Mouse (Mus musculus): ENCODE results near the gene Anxa9. TPM values are rescaled to one million over a fixed set of nuclear protein-coding genes. Genes with fewer than 3 reads are reported as not detected.

The Anxa9 gene
- polyA plus RNA-seq, 1 experiment: 2.4 TPM

DNA sequence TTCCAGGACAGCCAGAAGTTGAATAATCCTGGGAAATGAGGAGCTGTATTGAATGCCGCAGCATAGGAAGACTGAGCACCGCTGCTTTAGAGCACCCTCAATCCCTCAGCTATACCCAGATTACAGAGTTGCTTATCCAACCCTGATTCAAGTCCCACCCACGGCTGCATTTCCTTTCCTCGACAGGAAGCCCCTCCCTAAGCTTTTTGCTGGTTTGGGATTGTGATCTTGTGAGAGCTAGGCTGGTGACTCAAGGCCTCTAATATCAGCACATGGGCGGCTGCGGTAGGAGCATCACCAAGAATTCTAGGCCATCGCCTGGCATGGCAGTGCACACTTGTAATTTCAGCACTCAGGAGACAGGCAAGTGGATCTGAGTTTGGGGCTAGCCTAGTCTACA is 20.5 kb downstream of the Anxa9 start:
- H3K4me3 ChIP-seq (ENCODE audit: insufficient read depth, low read length): no peak overlapping the region
- no peak overlapping the region for H3K27ac ChIP-seq (ENCODE audit: insufficient read depth, low read length)
- H3K4me1 ChIP-seq (ENCODE audit: control insufficient read depth, insufficient read depth, low read length): peaks cover 3% of the 10 kb centered on the region
- TF ChIP-seq POLR2A (IDR thresholded peaks at IDR 0.05; ENCODE audit: extremely low read depth, insufficient read depth, low read length) (no peak), CTCF (IDR thresholded peaks at IDR 0.05; ENCODE audit: extremely low read depth, insufficient read depth, low read length) (no peak)

GRCm38 (mm10) chr3:95286011-95286410 is 21.0 kb downstream of the Anxa9 start:
- Histone ChIP-seq H3K4me1 (ENCODE audit: control insufficient read depth, insufficient read depth, low read length) (peaks cover 3% of the 10 kb centered on the region), H3K27ac (ENCODE audit: insufficient read depth, low read length) (no peak overlapping the region), H3K4me3 (ENCODE audit: insufficient read depth, low read length) (no peak overlapping the region)
- TF ChIP-seq CTCF (IDR thresholded peaks at IDR 0.05; ENCODE audit: extremely low read depth, insufficient read depth, low read length): no peak
- TF ChIP-seq POLR2A (IDR thresholded peaks at IDR 0.05; ENCODE audit: extremely low read depth, insufficient read depth, low read length): no peak

- H3K4me3 ChIP-seq (ENCODE audit: insufficient read depth, low read length): no peak overlapping the region
- H3K27ac ChIP-seq (ENCODE audit: insufficient read depth, low read length): no peak overlapping the region
- TF ChIP-seq CTCF (IDR thresholded peaks at IDR 0.05; ENCODE audit: extremely low read depth, insufficient read depth, low read length) (no peak), POLR2A (IDR thresholded peaks at IDR 0.05; ENCODE audit: extremely low read depth, insufficient read depth, low read length) (no peak)
Observed at GRCm38 (mm10) chr3:95285390-95285789, 21.6 kb downstream of the Anxa9 start.

DNA sequence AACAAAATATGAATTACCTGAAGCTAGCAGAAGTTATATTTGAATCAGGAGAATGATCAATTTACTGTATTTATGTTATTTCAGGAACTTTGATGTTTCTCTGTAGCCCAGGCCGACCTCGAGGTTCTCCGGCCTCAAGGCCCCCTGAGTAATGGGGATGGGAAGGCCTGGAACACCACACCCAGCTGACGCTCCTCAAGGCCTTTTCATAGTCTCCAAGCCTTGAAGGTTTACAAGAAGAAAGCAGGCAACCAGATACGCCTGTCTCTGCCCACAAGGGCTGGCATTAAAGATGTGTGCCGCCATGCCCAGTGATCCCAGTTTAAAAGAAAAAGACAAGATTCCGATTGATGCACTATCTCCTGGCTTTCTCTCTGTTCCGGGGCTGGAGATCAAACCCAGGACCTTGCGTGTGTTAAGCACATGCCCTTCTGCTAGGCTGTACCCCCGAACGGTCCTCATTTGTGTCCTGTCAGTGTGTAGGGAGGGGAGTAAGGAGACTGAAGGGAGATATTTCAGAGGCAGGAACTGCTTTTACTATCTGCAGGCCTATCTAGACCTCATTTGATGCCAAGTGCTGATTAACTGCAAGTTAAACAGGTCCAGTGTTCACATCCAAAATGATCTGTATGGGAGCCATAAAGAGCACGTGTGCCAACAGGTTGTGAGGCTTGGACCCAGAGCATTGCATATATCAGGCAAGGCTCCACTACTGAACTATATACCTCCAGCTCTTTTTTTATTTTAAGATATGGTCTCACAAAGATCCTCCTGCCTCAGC is 22.3 kb downstream of the Anxa9 start:
- no peak overlapping the region; the same call in 1 of the 2 replicates for H3K4me3 ChIP-seq (ENCODE audit: insufficient read depth, low read length)
- TF ChIP-seq POLR2A (IDR thresholded peaks at IDR 0.05; ENCODE audit: extremely low read depth, insufficient read depth, low read length) (no peak), CTCF (IDR thresholded peaks at IDR 0.05; ENCODE audit: extremely low read depth, insufficient read depth, low read length) (no peak)
- H3K27ac ChIP-seq (ENCODE audit: insufficient read depth, low read length): no peak overlapping the region
- peaks cover 3% of the 10 kb centered on the region for H3K4me1 ChIP-seq (ENCODE audit: control insufficient read depth, insufficient read depth, low read length)

More at GRCm38 (mm10) chr3:95285390-95285789, 21.6 kb downstream of the Anxa9 start:
- H3K4me1 ChIP-seq (ENCODE audit: control insufficient read depth, insufficient read depth, low read length): peaks cover 3% of the 10 kb centered on the region

GRCm38 (mm10) chr3:95284062-95284461 is 22.9 kb downstream of the Anxa9 start:
- no peak overlapping the region for H3K27ac ChIP-seq (ENCODE audit: insufficient read depth, low read length)
- TF ChIP-seq CTCF (IDR thresholded peaks at IDR 0.05; ENCODE audit: extremely low read depth, insufficient read depth, low read length) (no peak), POLR2A (IDR thresholded peaks at IDR 0.05; ENCODE audit: extremely low read depth, insufficient read depth, low read length) (no peak)
- peak overlapping the region; percentile 44; the same call in 1 of the 2 replicates for H3K4me3 ChIP-seq (ENCODE audit: insufficient read depth, low read length)
- peaks cover 3% of the 10 kb centered on the region for H3K4me1 ChIP-seq (ENCODE audit: control insufficient read depth, insufficient read depth, low read length)

- Histone ChIP-seq H3K4me1 (ENCODE audit: control insufficient read depth, insufficient read depth, low read length) (peaks cover 3% of the 10 kb centered on the region), H3K4me3 (ENCODE audit: insufficient read depth, low read length) (peak overlapping the region; percentile 44), H3K27ac (ENCODE audit: insufficient read depth, low read length) (peak overlapping the region; percentile 92)
- TF ChIP-seq POLR2A (IDR thresholded peaks at IDR 0.05; ENCODE audit: extremely low read depth, insufficient read depth, low read length) (no peak), CTCF (IDR thresholded peaks at IDR 0.05; ENCODE audit: extremely low read depth, insufficient read depth, low read length) (no peak)
Observed at GRCm38 (mm10) chr3:95283589-95283941, 23.4 kb downstream of the Anxa9 start.

DNA sequence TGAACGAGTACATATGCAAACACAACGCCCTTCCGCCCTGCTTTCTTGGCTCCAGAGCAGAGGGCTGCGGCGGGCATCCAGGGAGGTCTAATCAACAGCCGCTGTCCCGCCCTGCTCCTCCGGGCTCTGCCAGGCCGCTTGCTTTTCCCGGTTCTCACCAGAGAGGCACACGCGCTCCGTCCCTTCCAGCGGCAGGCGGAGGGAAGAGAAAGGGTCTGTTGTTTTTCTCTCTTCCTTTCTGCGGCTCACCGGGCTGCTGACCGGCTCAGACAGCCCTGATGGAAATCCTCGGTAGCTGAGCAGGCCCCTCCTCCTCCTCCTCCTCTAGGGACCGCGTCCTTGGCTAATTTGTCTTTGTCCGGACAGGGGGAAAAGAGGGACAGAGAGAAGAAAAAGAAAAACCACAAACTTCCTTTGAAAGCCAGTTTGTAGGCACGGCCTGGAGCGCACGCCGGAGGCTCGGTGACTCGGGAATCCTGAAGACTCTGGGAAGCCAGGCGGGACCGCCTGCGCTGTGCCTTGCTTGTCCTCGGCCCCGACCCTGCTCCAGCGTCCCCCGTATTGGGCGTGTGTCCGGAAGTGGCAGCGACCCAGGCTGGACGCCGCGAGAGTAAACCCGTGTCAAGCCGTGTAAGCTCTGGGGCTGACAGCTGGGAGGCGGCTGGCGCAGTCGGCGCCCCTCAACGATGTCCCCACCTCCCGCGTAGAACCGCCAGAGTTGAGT is 23.9 kb downstream of the Anxa9 start:
- H3K4me3 ChIP-seq (ENCODE audit: insufficient read depth, low read length): peak overlapping the region; percentile 44
- TF ChIP-seq CTCF (IDR thresholded peaks at IDR 0.05; ENCODE audit: extremely low read depth, insufficient read depth, low read length) (peak; percentile 23; the same call in 1 of the 2 replicates), POLR2A (IDR thresholded peaks at IDR 0.05; ENCODE audit: extremely low read depth, insufficient read depth, low read length) (peak; percentile 65; the same call in 1 of the 2 replicates)
- peak overlapping the region; percentile 92 for H3K27ac ChIP-seq (ENCODE audit: insufficient read depth, low read length)
- H3K4me1 ChIP-seq (ENCODE audit: control insufficient read depth, insufficient read depth, low read length): peaks cover 3% of the 10 kb centered on the region

DNA sequence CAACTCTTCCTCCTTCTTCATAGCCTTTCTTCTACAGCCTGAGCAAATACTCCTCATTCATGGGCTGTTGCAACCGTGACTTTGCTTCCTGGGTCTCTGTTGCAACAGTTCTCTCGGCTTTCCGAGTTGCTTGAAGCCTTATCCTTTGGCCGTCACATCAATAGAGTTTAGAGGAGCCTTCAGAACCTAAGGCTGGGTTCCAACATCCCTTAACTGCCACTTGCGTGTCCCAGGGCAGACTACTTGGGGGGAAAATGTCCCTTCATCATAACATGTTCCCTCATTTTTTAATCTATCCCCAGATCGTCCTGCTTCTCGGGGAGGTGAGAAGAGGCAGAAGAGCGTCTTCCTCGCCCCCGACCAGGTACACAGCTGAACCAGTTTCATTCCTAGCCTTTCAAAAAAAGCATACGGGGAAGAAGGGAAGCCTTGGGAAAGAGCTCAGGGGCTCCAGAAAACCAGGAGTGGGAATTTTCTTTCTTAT is 24.6 kb downstream of the Anxa9 start:
- Histone ChIP-seq H3K4me3 (ENCODE audit: insufficient read depth, low read length) (peak overlapping the region; percentile 44), H3K4me1 (ENCODE audit: control insufficient read depth, insufficient read depth, low read length) (peaks cover 3% of the 10 kb centered on the region), H3K27ac (ENCODE audit: insufficient read depth, low read length) (peak overlapping the region; percentile 92)
- TF ChIP-seq POLR2A (IDR thresholded peaks at IDR 0.05; ENCODE audit: extremely low read depth, insufficient read depth, low read length) (no peak), CTCF (IDR thresholded peaks at IDR 0.05; ENCODE audit: extremely low read depth, insufficient read depth, low read length) (no peak)

GRCm38 (mm10) chr3:95281216-95282126 is 25.5 kb downstream of the Anxa9 start, which contains the start of the genes Mindy1 and Prune1:
TSS of gene Mindy1 (plus strand) at chr3:95281345.
TSS of gene Prune1 (minus strand) at chr3:95282076.
- Histone ChIP-seq H3K27ac (ENCODE audit: insufficient read depth, low read length) (peak within 1 kb of the TSS; percentile 92), H3K4me3 (ENCODE audit: insufficient read depth, low read length) (peak within 1 kb of the TSS; percentile 80), H3K4me1 (ENCODE audit: control insufficient read depth, insufficient read depth, low read length) (peaks cover 4% of the 10 kb centered on the region)
- TF ChIP-seq CTCF (IDR thresholded peaks at IDR 0.05; ENCODE audit: extremely low read depth, insufficient read depth, low read length): no peak
- TF ChIP-seq POLR2A (IDR thresholded peaks at IDR 0.05; ENCODE audit: extremely low read depth, insufficient read depth, low read length): peak; percentile 64

Measured in cortical plate, adult 2 months (tissue).